23 mouse cellular contexts compared by ENCODE assay signal in the genomic region with DNA sequence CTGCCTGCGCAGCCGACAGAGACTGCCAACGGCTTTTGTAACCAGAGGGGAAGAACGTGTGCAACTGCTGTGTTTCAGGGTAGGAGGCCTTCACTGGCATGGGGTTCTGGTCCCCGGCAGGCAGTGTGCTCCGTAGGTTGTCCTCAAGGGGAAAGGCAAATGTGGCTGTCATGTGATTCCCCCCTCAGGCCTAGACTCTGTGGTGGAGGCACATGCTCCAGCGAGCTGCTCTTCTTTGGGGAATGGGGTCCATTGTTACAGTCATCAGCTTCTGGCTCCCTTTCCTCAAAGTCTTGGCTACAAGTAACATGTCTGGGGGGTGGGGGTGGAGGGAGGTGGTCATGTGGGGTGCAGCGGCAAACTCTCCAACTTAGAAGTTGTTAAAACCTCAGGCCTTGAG.
A peak's percentile ranks its signal among the peaks of the same experiment; 100 is the strongest.
DNase-seq lines count a peak whose midpoint lies in the region; ATAC-seq and TF ChIP-seq lines count a peak whose summit lies in the region.
"Had no signal": no experiment of that assay in that cellular context is flagged by ENCODE, and none has a peak within 500 bp of the region (broad histone marks: within the 10 kb centered on the region; RNA-seq: fewer than 3 reads in every experiment).

No protein-coding gene starts in this region.

- DNase-seq in forebrain, postnatal 0 days: peak; percentile 16
- DNase-seq in layer of hippocampus, adult 2 months (ENCODE audit: low spot score in 2 of 2): peak in 1 of 2 experiments; percentile 6
- DNase-seq in layer of hippocampus, adult 18-20 months (ENCODE audit: low spot score in 2 of 2): no peak
- no peak for DNase-seq in urinary bladder, postnatal 25 days (ENCODE audit: low spot score)
- DNase-seq in gastrocnemius, postnatal 4 days (ENCODE audit: low spot score in 2 of 2): no peak
- DNase-seq: adrenal gland, adult 2 months; cerebellum, adult 2 months; cerebellum, postnatal 36 days; heart, postnatal 14 days; kidney, adult 18-20 months; kidney, postnatal 4 days; lung, postnatal 36 days; right cerebral cortex, postnatal 4 days; thymus, postnatal 14 days had no signal

- 61% methylated on average over 8 of the region's 8 CpGs for WGBS in forebrain, postnatal 0 days
- 77% methylated on average over 8 of the region's 8 CpGs for WGBS in forebrain, embryonic 12.5 days

- no peaks in the 10 kb centered on the region for H3K9me3 ChIP-seq in forebrain, postnatal 0 days (ENCODE audit: low read length)
- no peaks in the 10 kb centered on the region for H3K9me3 ChIP-seq in forebrain, embryonic 12.5 days
- H3K9me3 ChIP-seq in E14TG2a.4 (ENCODE audit: low read length): no peaks in the 10 kb centered on the region
- H3K9me3 ChIP-seq: embryonic facial prominence, embryonic 15.5 days; heart, embryonic 13.5 days; liver, embryonic 15.5 days; lung, embryonic 15.5 days had no signal

- no peak; the same call in 1 of the 2 replicates for ATAC-seq in forebrain, postnatal 0 days
- no peak for ATAC-seq in forebrain, embryonic 12.5 days (ENCODE audit: low FRiP score)

- H3K36me3 ChIP-seq in forebrain, postnatal 0 days (ENCODE audit: insufficient read depth): no peaks in the 10 kb centered on the region
- no peaks in the 10 kb centered on the region for H3K36me3 ChIP-seq in forebrain, embryonic 12.5 days (replicated peaks)
- H3K36me3 ChIP-seq in E14TG2a.4 (ENCODE audit: insufficient read depth, low read length): no peaks in the 10 kb centered on the region
- H3K36me3 ChIP-seq: embryonic facial prominence, embryonic 15.5 days; heart, embryonic 13.5 days; liver, embryonic 15.5 days; lung, embryonic 15.5 days had no signal

- H3K27me3 ChIP-seq in forebrain, postnatal 0 days (ENCODE audit: insufficient read depth, low read length): no peaks in the 10 kb centered on the region
- no peaks in the 10 kb centered on the region; the same call in 1 of the 2 replicates for H3K27me3 ChIP-seq in forebrain, embryonic 12.5 days
- H3K27me3 ChIP-seq in E14TG2a.4 (ENCODE audit: insufficient read depth, low read length): no peaks in the 10 kb centered on the region
- H3K27me3 ChIP-seq: embryonic facial prominence, embryonic 15.5 days; heart, embryonic 13.5 days; liver, embryonic 15.5 days; lung, embryonic 15.5 days; megakaryocyte, embryonic 14.5 days had no signal

- no peak overlapping the region for H3K9ac ChIP-seq in forebrain, postnatal 0 days
- no peak overlapping the region for H3K9ac ChIP-seq in forebrain, embryonic 12.5 days
- H3K9ac ChIP-seq: embryonic facial prominence, embryonic 15.5 days; heart, embryonic 13.5 days; liver, embryonic 15.5 days; lung, embryonic 15.5 days had no signal

- TF ChIP-seq CTCF in forebrain, postnatal 0 days (IDR thresholded peaks at IDR 0.05; ENCODE audit: low read depth): no peak
- TF ChIP-seq CTCF in layer of hippocampus, adult 2 months (conservative IDR thresholded peaks at IDR 0.05): no peak
- no peak for TF ChIP-seq CTCF in E14TG2a.4 (conservative IDR thresholded peaks at IDR 0.05; ENCODE audit: low read length)

- H3K4me3 ChIP-seq in forebrain, postnatal 0 days (ENCODE audit: low read depth, low read length): no peak overlapping the region
- H3K4me3 ChIP-seq in forebrain, embryonic 12.5 days (replicated peaks): no peak overlapping the region
- no peak overlapping the region for H3K4me3 ChIP-seq in layer of hippocampus, adult 2 months
- H3K4me3 ChIP-seq in E14TG2a.4 (replicated peaks; ENCODE audit: low read length): peak overlapping the region; percentile 35
- no peak overlapping the region for H3K4me3 ChIP-seq in brown adipose tissue, adult 24 weeks (ENCODE audit: insufficient read depth, low read depth, low read length)
- H3K4me3 ChIP-seq: embryonic facial prominence, embryonic 15.5 days; heart, embryonic 13.5 days; left cerebral cortex, adult 2 months; liver, embryonic 15.5 days; lung, embryonic 15.5 days; megakaryocyte, embryonic 14.5 days had no signal

- no peaks in the 10 kb centered on the region for H3K4me1 ChIP-seq in forebrain, postnatal 0 days (ENCODE audit: insufficient read depth)
- peaks cover 20% of the 10 kb centered on the region for H3K4me1 ChIP-seq in forebrain, embryonic 12.5 days
- peaks cover 65% of the 10 kb centered on the region for H3K4me1 ChIP-seq in E14TG2a.4 (replicated peaks; ENCODE audit: low read depth, low read length)
- H3K4me1 ChIP-seq in brown adipose tissue, adult 24 weeks (ENCODE audit: control insufficient read depth, insufficient read depth, insufficient read length, low read length): peaks cover 2% of the 10 kb centered on the region; the same call in 1 of the 2 replicates
- H3K4me1 ChIP-seq: liver, embryonic 15.5 days; lung, embryonic 15.5 days; megakaryocyte, embryonic 14.5 days had no signal

- no peak overlapping the region for H3K4me2 ChIP-seq in forebrain, postnatal 0 days (ENCODE audit: low read depth)
- H3K4me2 ChIP-seq in forebrain, embryonic 12.5 days: no peak overlapping the region
- H3K4me2 ChIP-seq: embryonic facial prominence, embryonic 15.5 days; heart, embryonic 13.5 days; liver, embryonic 15.5 days; lung, embryonic 15.5 days had no signal

- H3K27ac ChIP-seq in forebrain, postnatal 0 days (ENCODE audit: low read depth, low read length): 0 out of 2 replicates have a peak overlapping the region, but pooled peaks have one; percentile 9
- no peak overlapping the region for H3K27ac ChIP-seq in forebrain, embryonic 12.5 days
- H3K27ac ChIP-seq in layer of hippocampus, adult 2 months: peak overlapping the region; percentile 73
- 0 out of 2 replicates have a peak overlapping the region, but pooled peaks have one; percentile 1 for H3K27ac ChIP-seq in brown adipose tissue, adult 24 weeks (replicated peaks; ENCODE audit: low read depth, low read length)
- H3K27ac ChIP-seq: embryonic facial prominence, embryonic 15.5 days; heart, embryonic 13.5 days; left cerebral cortex, adult 2 months; liver, embryonic 15.5 days; lung, embryonic 15.5 days had no signal
